Mouse (Mus musculus): ENCODE measurements around the gene Mtmr11.

- no peak for TF ChIP-seq POLR2A (IDR thresholded peaks at IDR 0.05; ENCODE audit: borderline replicate concordance, extremely low read depth, low read depth, low read length)
- no peak for TF ChIP-seq CTCF (IDR thresholded peaks at IDR 0.05; ENCODE audit: insufficient read depth, low read length)
Measured at GRCm38 (mm10) chr3:96175251-96175650, 13.4 kb downstream of the Mtmr11 start.

Measured in lung, adult 2 months (tissue).